Mouse (Mus musculus): ENCODE measurements around the gene Gm20388.

Gm20388 gene

GRCm38 (mm10) chr8:122538310-122539076, 2627.9 kb downstream of the Gm20388 start:
- DNase-seq (ENCODE audit: low read depth in 2 of 2, low spot score in 2 of 2), result no peak

GRCm38 (mm10) chr8:122544138-122544537, 2633.5 kb downstream of the Gm20388 start:
- DNase-seq (ENCODE audit: low read depth in 2 of 2, low spot score in 2 of 2), result no peak

GRCm38 (mm10) chr8:122546066-122546755, 2635.6 kb downstream of the Gm20388 start:
- DNase-seq (ENCODE audit: low read depth in 2 of 2, low spot score in 2 of 2), result no peak

GRCm38 (mm10) chr8:122546811-122547453, 2636.3 kb downstream of the Gm20388 start:
- no peak for DNase-seq (ENCODE audit: low read depth in 2 of 2, low spot score in 2 of 2)

- peak; percentile 51 to 57 for DNase-seq (ENCODE audit: low read depth in 2 of 2, low spot score in 2 of 2)
Measured at GRCm38 (mm10) chr8:122547815-122548214, 2637.2 kb downstream of the Gm20388 start.

- DNase-seq (ENCODE audit: low read depth in 2 of 2, low spot score in 2 of 2), result no peak
Measured at GRCm38 (mm10) chr8:122548331-122548730, 2637.7 kb downstream of the Gm20388 start.

- DNase-seq (ENCODE audit: low read depth in 2 of 2, low spot score in 2 of 2), result no peak
Measured at GRCm38 (mm10) chr8:122548891-122549439, 2638.3 kb downstream of the Gm20388 start.

GRCm38 (mm10) chr8:122550234-122550994, 2639.8 kb downstream of the Gm20388 start:
- DNase-seq (ENCODE audit: low read depth in 2 of 2, low spot score in 2 of 2), result no peak

GRCm38 (mm10) chr8:122550995-122551264, 2640.3 kb downstream of the Gm20388 start:
- no peak for DNase-seq (ENCODE audit: low read depth in 2 of 2, low spot score in 2 of 2)

GRCm38 (mm10) chr8:122551265-122552051, 2640.8 kb downstream of the Gm20388 start, which contains the start of gene Piezo1:
Gene Piezo1 (minus strand): TSS chr8:122551329.
- DNase-seq (ENCODE audit: low read depth in 2 of 2, low spot score in 2 of 2), result peak; percentile 95 to 97

GRCm38 (mm10) chr8:122554786-122555185, 2644.1 kb downstream of the Gm20388 start:
- no peak for DNase-seq (ENCODE audit: low read depth in 2 of 2, low spot score in 2 of 2)

GRCm38 (mm10) chr8:122556030-122557009, 2645.7 kb downstream of the Gm20388 start:
- peak; percentile 70 to 72 for DNase-seq (ENCODE audit: low read depth in 2 of 2, low spot score in 2 of 2)

GRCm38 (mm10) chr8:122557248-122558038, 2646.8 kb downstream of the Gm20388 start:
- no peak for DNase-seq (ENCODE audit: low read depth in 2 of 2, low spot score in 2 of 2)

GRCm38 (mm10) chr8:122558671-122559349, 2648.2 kb downstream of the Gm20388 start:
- no peak for DNase-seq (ENCODE audit: low read depth in 2 of 2, low spot score in 2 of 2)

- DNase-seq (ENCODE audit: low read depth in 2 of 2, low spot score in 2 of 2), result peak; percentile 42 to 57
Measured at GRCm38 (mm10) chr8:122561199-122561598, 2650.6 kb downstream of the Gm20388 start.

GRCm38 (mm10) chr8:122564363-122565352, 2654.0 kb downstream of the Gm20388 start:
- no peak for DNase-seq (ENCODE audit: low read depth in 2 of 2, low spot score in 2 of 2)
